Mouse (Mus musculus) hindbrain, postnatal 0 days (tissue): ENCODE results near the gene C1s2. TPM values are rescaled to one million over a fixed set of nuclear protein-coding genes. Genes with fewer than 3 reads are reported as not detected.
A peak's percentile ranks its signal among the peaks of the same experiment; 100 is the strongest.

Source experiments
- ATAC-seq: fragments of 200-750 bp; cut with Nextera tagmentation; 2 replicates; pipeline ENCODE4 v1.8.0; 2017; ENCODE audit warnings: mild to moderate bottlenecking, moderate TSS enrichment, moderate library complexity
- DNase-seq: peaks from one replicate; pipeline ENCODE4 v3.0.0-alpha.2; 2015; ENCODE audit warnings: low spot score
- H3K27ac ChIP-seq: fragments of 300-500 bp; sonication (generic); 2 replicates; pipeline ENCODE4 v1.5.1; 2014; ENCODE audit warnings: mild to moderate bottlenecking
- H3K27me3 ChIP-seq: fragments of 300-500 bp; sonication (generic); 2 replicates; pipeline ENCODE4 v1.6.1; 2014; ENCODE audit warnings: low read length, mixed read lengths; ENCODE audit not compliant: insufficient read depth
- H3K36me3 ChIP-seq: fragments of 300-500 bp; sonication (generic); 2 replicates; pipeline ENCODE4 v1.6.1; 2014; ENCODE audit warnings: low read length, mixed read lengths; ENCODE audit not compliant: insufficient read depth
- H3K4me1 ChIP-seq: fragments of 300-500 bp; sonication (generic); 2 replicates; pipeline ENCODE4 v1.6.1; 2014; ENCODE audit warnings: antibody characterized with exemption, low read length, mixed read lengths; ENCODE audit not compliant: insufficient read depth
- H3K4me2 ChIP-seq: fragments of 300-500 bp; sonication (generic); 2 replicates; pipeline ENCODE4 v1.6.1; 2014; ENCODE audit warnings: low read depth, mild to moderate bottlenecking, low read length, moderate library complexity, mixed read lengths
- H3K4me3 ChIP-seq: fragments of 300-500 bp; sonication (generic); 2 replicates; pipeline ENCODE4 v1.5.1; 2014; ENCODE audit warnings: low read length
- H3K9ac ChIP-seq: fragments of 300-500 bp; sonication (generic); replicated peaks from 2 replicates; pipeline ENCODE4 v1.6.1; 2014; ENCODE audit warnings: mild to moderate bottlenecking, low read length, moderate library complexity, mixed read lengths
- H3K9me3 ChIP-seq: fragments of 300-500 bp; sonication (generic); 2 replicates; pipeline ENCODE4 v1.6.1; 2016; ENCODE audit warnings: low read length, mixed read lengths
- CTCF ChIP-seq: IDR thresholded peaks from 2 replicates; pipeline ENCODE4 v1.5.1; 2016; ENCODE audit warnings: antibody characterized with exemption, control low read depth, low read depth
- WGBS: fragments of 180-500 bp; shearing (Covaris S2); extraction: QIAGEN DNeasy Blood & Tissue Kit; methylation state at CpG from one replicate; pipeline ENCODE4 v1.1.7; 2014; 5-methylcytosine and 5-hydroxymethylcytosine counted together
- polyA plus RNA-seq: library from polyadenylated mRNA; unstranded; fragments of >200 nt; fragmentation: Nextera tagmentation; extraction: Ambion mirVana; gene quantifications from 2 replicates; pipeline ENCODE4 v1.2.1, GENCODE M21; 2015
- total RNA-seq: library from RNA; depleted of rRNA; stranded (reverse); fragments of >200 nt; gene quantifications from 2 replicates; pipeline ENCODE4 v1.2.3, GENCODE M21; 2014

Gene C1s2
- total and polyA plus RNA-seq, 2 experiments from 2014 or later = 0.13 TPM; not detected in 1

DNA sequence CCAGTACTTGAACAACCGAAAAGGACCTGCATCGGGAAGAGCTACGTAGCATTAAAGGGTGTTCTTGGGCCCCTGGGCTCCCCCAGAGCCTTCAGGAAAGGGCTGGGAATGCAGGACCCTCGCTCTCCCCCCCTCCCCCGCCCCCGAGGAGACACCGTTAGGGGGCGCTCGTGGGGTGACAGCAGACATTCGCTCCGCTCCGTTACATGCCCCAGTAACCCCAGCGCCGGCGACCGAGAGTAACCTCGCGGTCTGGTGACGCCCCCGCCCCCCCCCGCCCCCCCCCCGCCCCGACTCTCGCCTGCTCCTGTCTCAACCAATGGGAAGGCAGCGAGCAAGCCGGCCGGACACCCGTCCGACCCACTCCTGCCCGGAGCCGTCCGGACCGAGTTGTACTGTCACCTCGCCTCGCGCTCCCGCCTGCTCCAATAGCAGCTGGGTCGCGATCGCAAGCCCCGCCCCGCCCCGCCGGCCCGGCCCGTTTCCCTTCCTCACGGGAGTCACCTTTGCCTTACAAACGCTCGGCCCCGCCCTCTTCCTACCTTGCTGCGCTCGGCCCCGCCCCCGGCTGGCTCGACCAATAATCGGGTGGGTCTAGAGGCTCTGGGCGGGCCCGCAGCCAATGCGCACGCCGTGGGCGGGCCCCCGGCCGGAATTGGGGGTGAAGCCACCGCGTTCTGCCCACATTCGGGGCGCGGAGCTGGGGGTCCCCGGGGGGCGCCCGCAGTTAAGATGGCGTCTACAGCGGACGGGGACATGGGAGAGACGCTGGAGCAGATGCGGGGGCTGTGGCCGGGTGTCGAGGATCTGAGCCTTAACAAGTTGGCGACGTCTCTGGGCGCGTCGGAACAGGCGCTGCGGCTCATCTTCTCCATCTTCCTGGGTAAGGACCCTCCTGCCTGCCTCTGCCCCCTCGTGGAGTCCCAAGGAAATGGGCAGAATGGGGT is 26.9 kb upstream of the C1s2 start, which contains the start of gene Lpcat3:
Lpcat3 (plus strand) TSS at position 551 of the 947 bp plus-strand sequence.
- under 1% methylated on average over 72 of the region's 87 CpGs for WGBS
- no peaks in the 10 kb centered on the region for H3K9me3 ChIP-seq
- H3K27me3 ChIP-seq = no peaks in the 10 kb centered on the region
- H3K36me3 ChIP-seq = no peaks in the 10 kb centered on the region
- peak within 1 kb of the TSS; percentile 61 for H3K9ac ChIP-seq
- H3K27ac ChIP-seq = peak within 1 kb of the TSS; percentile 85
- peak; percentile 78 for TF ChIP-seq CTCF
- H3K4me1 ChIP-seq = 0 out of 2 replicates have a peak, but pooled peaks cover 4% of the 10 kb centered on the region
- H3K4me2 ChIP-seq = peak within 1 kb of the TSS; percentile 65
- peak; percentile 98 for DNase-seq
- ATAC-seq = peak; percentile 97
- H3K4me3 ChIP-seq = peak within 1 kb of the TSS; percentile 58

GRCm38 (mm10) chr6:124661995-124662394 is 26.1 kb upstream of the C1s2 start:
- 23% methylated on average over 6 of the region's 6 CpGs for WGBS
- no peaks in the 10 kb centered on the region for H3K36me3 ChIP-seq
- ATAC-seq = no peak

GRCm38 (mm10) chr6:124661156-124661806 is 25.4 kb upstream of the C1s2 start:
- H3K36me3 ChIP-seq = no peaks in the 10 kb centered on the region
- no peak for ATAC-seq
- WGBS = 93% methylated on average over 4 of the region's 4 CpGs
- TF ChIP-seq CTCF = no peak
- H3K27me3 ChIP-seq = no peaks in the 10 kb centered on the region
- no peak overlapping the region for H3K9ac ChIP-seq
- no peak overlapping the region for H3K4me2 ChIP-seq
- DNase-seq = no peak
- 0 out of 2 replicates have a peak, but pooled peaks cover 4% of the 10 kb centered on the region for H3K4me1 ChIP-seq
- no peak overlapping the region for H3K27ac ChIP-seq
- no peaks in the 10 kb centered on the region for H3K9me3 ChIP-seq
- no peak overlapping the region for H3K4me3 ChIP-seq

More at GRCm38 (mm10) chr6:124661995-124662394, 26.1 kb upstream of the C1s2 start:
- no peak for DNase-seq
- H3K27ac ChIP-seq = peak overlapping the region; percentile 85
- peak overlapping the region; percentile 61 for H3K9ac ChIP-seq
- H3K4me1 ChIP-seq = 0 out of 2 replicates have a peak, but pooled peaks cover 4% of the 10 kb centered on the region
- H3K4me2 ChIP-seq = peak overlapping the region; percentile 65
- no peaks in the 10 kb centered on the region for H3K9me3 ChIP-seq
- TF ChIP-seq CTCF = no peak
- H3K27me3 ChIP-seq = no peaks in the 10 kb centered on the region
- H3K4me3 ChIP-seq = peak overlapping the region; percentile 58

DNA sequence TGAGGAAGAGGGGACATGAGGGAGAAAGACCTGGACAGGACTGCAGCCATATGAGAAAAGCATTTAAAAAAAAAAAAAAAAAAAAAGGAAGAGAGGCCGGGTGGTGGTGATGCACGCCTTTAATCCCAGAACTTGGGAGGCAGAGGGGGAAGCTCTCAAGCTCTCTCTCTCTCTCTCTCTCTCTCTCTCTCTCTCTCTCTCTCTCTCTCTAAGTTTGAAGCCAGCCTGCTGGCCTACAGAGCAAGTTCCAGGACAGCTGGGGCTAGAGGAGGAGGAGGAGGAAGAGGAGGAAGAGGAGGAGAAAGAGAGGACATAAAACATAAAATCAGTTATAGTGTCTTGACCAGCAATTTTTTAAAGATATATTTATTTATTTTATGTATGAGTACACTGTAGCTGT is 22.2 kb upstream of the C1s2 start:
- Histone ChIP-seq H3K27ac (no peak overlapping the region), H3K9ac (no peak overlapping the region), H3K27me3 (no peaks in the 10 kb centered on the region), H3K4me3 (no peak overlapping the region), H3K4me2 (no peak overlapping the region), H3K36me3 (no peaks in the 10 kb centered on the region), H3K9me3 (no peaks in the 10 kb centered on the region), H3K4me1 (no peaks in the 10 kb centered on the region)
- TF ChIP-seq CTCF = no peak
- DNase-seq (no peak), ATAC-seq (no peak)
- WGBS = 62% methylated on average over 2 of the region's 2 CpGs

- TF ChIP-seq CTCF = no peak
- Histone ChIP-seq H3K4me1 (no peaks in the 10 kb centered on the region), H3K9me3 (no peaks in the 10 kb centered on the region), H3K4me2 (no peak overlapping the region), H3K9ac (no peak overlapping the region), H3K27me3 (no peaks in the 10 kb centered on the region), H3K27ac (no peak overlapping the region), H3K4me3 (no peak overlapping the region), H3K36me3 (no peaks in the 10 kb centered on the region)
- no peak for DNase-seq
- no peak for ATAC-seq
- 75% methylated on average over 6 of the region's 6 CpGs for WGBS
Measured at GRCm38 (mm10) chr6:124655893-124656292, 20.0 kb upstream of the C1s2 start.

DNA sequence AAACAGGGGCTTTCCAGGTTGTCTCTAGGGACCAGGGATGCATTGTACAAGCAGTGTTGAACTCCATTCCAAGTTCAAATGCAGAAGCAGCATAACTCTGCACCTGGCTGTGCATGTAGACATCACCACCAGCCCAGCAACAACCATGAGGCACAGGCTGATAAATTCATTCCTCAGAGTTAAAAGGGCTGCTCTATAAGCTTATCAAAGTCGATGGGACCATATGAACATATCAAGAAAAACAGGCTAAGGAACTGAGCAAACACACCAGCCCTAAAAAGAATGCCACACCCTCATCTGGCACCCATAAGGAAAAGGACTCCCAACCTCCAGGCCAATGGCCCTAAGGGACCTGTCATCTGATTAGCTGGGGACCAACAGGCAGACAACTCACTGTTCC is 10.5 kb upstream of the C1s2 start:
- ATAC-seq = no peak

More for the DNA sequence above, 10.5 kb upstream of the C1s2 start:
- H3K27me3 ChIP-seq = no peaks in the 10 kb centered on the region
- 69% methylated on average over 1 of the region's 1 CpGs for WGBS
- H3K4me2 ChIP-seq = no peak overlapping the region
- no peak overlapping the region for H3K4me3 ChIP-seq
- DNase-seq = no peak
- no peaks in the 10 kb centered on the region for H3K4me1 ChIP-seq
- H3K36me3 ChIP-seq = no peaks in the 10 kb centered on the region
- no peak for TF ChIP-seq CTCF
- H3K27ac ChIP-seq = no peak overlapping the region
- no peaks in the 10 kb centered on the region for H3K9me3 ChIP-seq
- no peak overlapping the region for H3K9ac ChIP-seq
